Mouse (Mus musculus) spleen, postnatal 14 days (tissue): Measurements from ENCODE around the gene Adamts14.

Source experiments
- DNase-seq, 2 experiments: peaks; one replicate each; pipeline ENCODE4 v3.0.0; 2021 to 2022; ENCODE audit warnings: low spot score in 2 of 2

Adamts14 gene

GRCm38 (mm10) chr10:61232858-61233567, 40.2 kb downstream of the Adamts14 start:
- DNase-seq = no peak

- DNase-seq = no peak
Observed at GRCm38 (mm10) chr10:61231756-61232155, 41.5 kb downstream of the Adamts14 start.

GRCm38 (mm10) chr10:61226784-61227396, 46.3 kb downstream of the Adamts14 start:
- DNase-seq = no peak

GRCm38 (mm10) chr10:61225694-61226093, 47.5 kb downstream of the Adamts14 start:
- DNase-seq = no peak

GRCm38 (mm10) chr10:61219318-61219717, 53.9 kb downstream of the Adamts14 start:
- no peak for DNase-seq

- DNase-seq = no peak
Observed at GRCm38 (mm10) chr10:61216163-61216562, 57.1 kb downstream of the Adamts14 start.

- no peak for DNase-seq
Observed at GRCm38 (mm10) chr10:61215658-61216057, 57.6 kb downstream of the Adamts14 start.

- no peak for DNase-seq
Observed at GRCm38 (mm10) chr10:61212817-61213216, 60.4 kb downstream of the Adamts14 start.

- DNase-seq = no peak
Observed at GRCm38 (mm10) chr10:61211743-61212142, 61.5 kb downstream of the Adamts14 start.

- no peak for DNase-seq
Observed at GRCm38 (mm10) chr10:61211105-61211504, 62.1 kb downstream of the Adamts14 start.

GRCm38 (mm10) chr10:61208114-61208684, 65.0 kb downstream of the Adamts14 start:
- no peak for DNase-seq

GRCm38 (mm10) chr10:61203930-61204329, 69.3 kb downstream of the Adamts14 start:
- DNase-seq = no peak

GRCm38 (mm10) chr10:61201596-61202318, 71.5 kb downstream of the Adamts14 start:
- no peak for DNase-seq

- DNase-seq = no peak
Observed at GRCm38 (mm10) chr10:61200998-61201397, 72.2 kb downstream of the Adamts14 start.

GRCm38 (mm10) chr10:61200232-61200820, 72.9 kb downstream of the Adamts14 start:
- DNase-seq = no peak

- peak in 1 of 2 experiments; percentile 61 for DNase-seq
Observed at GRCm38 (mm10) chr10:61199566-61200213, 73.5 kb downstream of the Adamts14 start.

- DNase-seq = no peak
Observed at GRCm38 (mm10) chr10:61195718-61196291, 77.4 kb downstream of the Adamts14 start.

- DNase-seq = no peak
Observed at GRCm38 (mm10) chr10:61195216-61195615, 78.0 kb downstream of the Adamts14 start.

GRCm38 (mm10) chr10:61194611-61195010, 78.6 kb downstream of the Adamts14 start:
- DNase-seq = no peak

GRCm38 (mm10) chr10:61188010-61188409, 85.2 kb downstream of the Adamts14 start:
- no peak for DNase-seq

- no peak for DNase-seq
Observed at GRCm38 (mm10) chr10:61187001-61187400, 86.2 kb downstream of the Adamts14 start.
